Mouse (Mus musculus) E14TG2a.4 (cell line): ENCODE results near the gene Rassf1.
"Not testable (repeated sequence)": the region's sequence is repeated elsewhere in the genome, so short reads cannot be mapped to it uniquely, and the experiment has no call there.

Experiments
- H3K27me3 ChIP-seq: 2 replicates; pipeline ENCODE4 v1.6.1; 2014; ENCODE audit warnings: low read length, control low read depth; ENCODE audit not compliant: insufficient read depth
- H3K36me3 ChIP-seq: 2 replicates; pipeline ENCODE4 v1.6.1; 2014; ENCODE audit warnings: low read length, control low read depth; ENCODE audit not compliant: insufficient read depth
- H3K4me1 ChIP-seq: replicated peaks from 2 replicates; pipeline ENCODE4 v1.6.1; 2014; ENCODE audit warnings: low read depth, low read length, control low read depth
- H3K4me3 ChIP-seq: replicated peaks from 2 replicates; pipeline ENCODE4 v1.5.1; 2014; ENCODE audit warnings: mild to moderate bottlenecking, low read length
- H3K9me3 ChIP-seq: 2 replicates; pipeline ENCODE4 v1.6.1; 2014; ENCODE audit warnings: low read length, control low read depth
- CTCF ChIP-seq: conservative IDR thresholded peaks from 2 replicates; pipeline ENCODE4 v1.5.1; 2014; ENCODE audit warnings: low read length
- NANOG ChIP-seq: IDR thresholded peaks from 2 replicates; pipeline ENCODE4 v1.6.1; 2014; ENCODE audit warnings: borderline replicate concordance, low read length, mixed read lengths
- POU5F1 ChIP-seq: IDR thresholded peaks from 2 replicates; pipeline ENCODE4 v1.6.1; 2014; ENCODE audit warnings: low read length, borderline replicate concordance

Rassf1 gene

GRCm38 (mm10) chr9:107570845-107571244 is 19.5 kb downstream of the Rassf1 start:
- peaks cover 65% of the 10 kb centered on the region for H3K4me1 ChIP-seq
- peak overlapping the region; percentile 89 for H3K4me3 ChIP-seq
- H3K36me3 ChIP-seq: peaks cover 27% of the 10 kb centered on the region
- H3K9me3 ChIP-seq: no peaks in the 10 kb centered on the region
- H3K27me3 ChIP-seq: peaks cover 28% of the 10 kb centered on the region
- TF ChIP-seq CTCF (no peak), NANOG (no peak), POU5F1 (no peak)

GRCm38 (mm10) chr9:107571534-107572326 is 20.4 kb downstream of the Rassf1 start:
- H3K9me3 ChIP-seq: no peaks in the 10 kb centered on the region
- TF ChIP-seq POU5F1 (no peak), NANOG (no peak)
- peak overlapping the region; percentile 89 for H3K4me3 ChIP-seq
- peaks cover 27% of the 10 kb centered on the region for H3K36me3 ChIP-seq
- H3K27me3 ChIP-seq: peaks cover 28% of the 10 kb centered on the region
- peaks cover 71% of the 10 kb centered on the region for H3K4me1 ChIP-seq

GRCm38 (mm10) chr9:107572327-107572662 is 20.9 kb downstream of the Rassf1 start:
- peaks cover 27% of the 10 kb centered on the region for H3K36me3 ChIP-seq
- TF ChIP-seq NANOG (no peak), CTCF (no peak), POU5F1 (no peak)
- no peaks in the 10 kb centered on the region for H3K9me3 ChIP-seq
- H3K27me3 ChIP-seq: peaks cover 25% of the 10 kb centered on the region
- peaks cover 71% of the 10 kb centered on the region for H3K4me1 ChIP-seq
- no peak overlapping the region; the same call in 1 of the 2 replicates for H3K4me3 ChIP-seq

GRCm38 (mm10) chr9:107573774-107574173 is 22.4 kb downstream of the Rassf1 start:
- not testable (repeated sequence) for H3K4me3 ChIP-seq, H3K9me3 ChIP-seq
- TF ChIP-seq CTCF: peak; percentile 25
- peaks cover 28% of the 10 kb centered on the region for H3K36me3 ChIP-seq
- H3K27me3 ChIP-seq: peaks cover 19% of the 10 kb centered on the region
- peaks cover 73% of the 10 kb centered on the region for H3K4me1 ChIP-seq

GRCm38 (mm10) chr9:107575579-107576356 is 24.4 kb downstream of the Rassf1 start:
- Histone ChIP-seq H3K4me3 (peak overlapping the region; percentile 11; the same call in 1 of the 2 replicates), H3K27me3 (peaks cover 5% of the 10 kb centered on the region), H3K36me3 (peaks cover 38% of the 10 kb centered on the region), H3K4me1 (peaks cover 78% of the 10 kb centered on the region), H3K9me3 (no peaks in the 10 kb centered on the region)
- TF ChIP-seq CTCF (no peak), NANOG (no peak), POU5F1 (no peak)

- H3K4me3 ChIP-seq: peak within 1 kb of the TSS; percentile 77
- peaks cover 30% of the 10 kb centered on the region for H3K36me3 ChIP-seq
- peaks cover 78% of the 10 kb centered on the region for H3K4me1 ChIP-seq
- H3K27me3 ChIP-seq: no peaks in the 10 kb centered on the region
- H3K9me3 ChIP-seq: no peaks in the 10 kb centered on the region
- TF ChIP-seq POU5F1: no peak
- no peak for TF ChIP-seq NANOG
- TF ChIP-seq CTCF: no peak
These were observed 25.2 kb downstream of the Rassf1 start, which contains the start of gene Hyal1 for GRCm38 (mm10) chr9:107576357-107577107. TSS of gene Hyal1 (plus strand) at chr9:107576927.

GRCm38 (mm10) chr9:107577871-107578270 is 26.5 kb downstream of the Rassf1 start:
- TF ChIP-seq POU5F1 (no peak), NANOG (no peak), CTCF (no peak)
- no peaks in the 10 kb centered on the region for H3K27me3 ChIP-seq
- H3K36me3 ChIP-seq: peaks cover 23% of the 10 kb centered on the region
- H3K9me3 ChIP-seq: no peaks in the 10 kb centered on the region
- H3K4me1 ChIP-seq: peaks cover 82% of the 10 kb centered on the region
- H3K4me3 ChIP-seq: peak overlapping the region; percentile 77; the same call in 1 of the 2 replicates

- no peak for TF ChIP-seq CTCF
- TF ChIP-seq NANOG: no peak
- no peak for TF ChIP-seq POU5F1
- peaks cover 26% of the 10 kb centered on the region for H3K36me3 ChIP-seq
- H3K27me3 ChIP-seq: no peaks in the 10 kb centered on the region
- no peaks in the 10 kb centered on the region for H3K9me3 ChIP-seq
- peaks cover 85% of the 10 kb centered on the region for H3K4me1 ChIP-seq
- peak within 1 kb of the TSS; percentile 77; the same call in 1 of the 2 replicates for H3K4me3 ChIP-seq
These were observed 27.2 kb downstream of the Rassf1 start, which contains the start of gene Naa80 for GRCm38 (mm10) chr9:107578587-107578986. TSS of gene Naa80 (plus strand) at chr9:107578887.
